Mouse (Mus musculus) midbrain, embryonic 15.5 days (tissue): Measurements from ENCODE around the gene Fosb. TPM values are rescaled to one million over a fixed set of nuclear protein-coding genes. Genes with fewer than 3 reads are reported as not detected.

Source experiments
- ATAC-seq: fragments of 200-750 bp; cut with Nextera tagmentation; replicated peaks from 2 replicates; pipeline ENCODE4 v1.8.0; 2017; ENCODE audit warnings: moderate TSS enrichment
- H3K27ac ChIP-seq: fragments of 300-500 bp; sonication (generic); 2 replicates; pipeline ENCODE4 v1.5.1; 2015; ENCODE audit warnings: mild to moderate bottlenecking, inconsistent platforms
- H3K27me3 ChIP-seq: fragments of 300-500 bp; sonication (generic); replicated peaks from 2 replicates; pipeline ENCODE4 v1.6.1; 2015; ENCODE audit warnings: inconsistent platforms
- H3K36me3 ChIP-seq: fragments of 300-500 bp; sonication (generic); replicated peaks from 2 replicates; pipeline ENCODE4 v1.6.1; 2015; ENCODE audit warnings: inconsistent platforms
- H3K4me1 ChIP-seq: fragments of 300-500 bp; sonication (generic); 2 replicates; pipeline ENCODE4 v1.6.1; 2015; ENCODE audit warnings: inconsistent platforms
- H3K4me2 ChIP-seq: fragments of 300-500 bp; sonication (generic); 2 replicates; pipeline ENCODE4 v1.6.1; 2015; ENCODE audit warnings: inconsistent platforms, mild to moderate bottlenecking, moderate library complexity
- H3K4me3 ChIP-seq: fragments of 300-500 bp; sonication (generic); 2 replicates; pipeline ENCODE4 v1.5.1; 2015; ENCODE audit warnings: mild to moderate bottlenecking, inconsistent platforms
- H3K9ac ChIP-seq: fragments of 300-500 bp; sonication (generic); 2 replicates; pipeline ENCODE4 v1.6.1; 2015; ENCODE audit warnings: mild to moderate bottlenecking, inconsistent platforms
- H3K9me3 ChIP-seq: fragments of 300-500 bp; sonication (generic); 2 replicates; pipeline ENCODE4 v1.6.1; 2016; ENCODE audit warnings: inconsistent platforms
- WGBS: fragments of 180-500 bp; shearing (Covaris S2); methylation state at CpG from one replicate; pipeline ENCODE4 v1.1.7; 2015; ENCODE audit warnings: mixed read lengths; 5-methylcytosine and 5-hydroxymethylcytosine counted together
- polyA plus RNA-seq: library from polyadenylated mRNA; unstranded; fragments of >200 nt; fragmentation: Nextera tagmentation; extraction: Ambion mirVana; gene quantifications from 2 replicates; pipeline ENCODE4 v1.2.1, GENCODE M21; 2015

Fosb gene
- polyA plus RNA-seq, 1 experiment from 2014 or later = not detected

DNA sequence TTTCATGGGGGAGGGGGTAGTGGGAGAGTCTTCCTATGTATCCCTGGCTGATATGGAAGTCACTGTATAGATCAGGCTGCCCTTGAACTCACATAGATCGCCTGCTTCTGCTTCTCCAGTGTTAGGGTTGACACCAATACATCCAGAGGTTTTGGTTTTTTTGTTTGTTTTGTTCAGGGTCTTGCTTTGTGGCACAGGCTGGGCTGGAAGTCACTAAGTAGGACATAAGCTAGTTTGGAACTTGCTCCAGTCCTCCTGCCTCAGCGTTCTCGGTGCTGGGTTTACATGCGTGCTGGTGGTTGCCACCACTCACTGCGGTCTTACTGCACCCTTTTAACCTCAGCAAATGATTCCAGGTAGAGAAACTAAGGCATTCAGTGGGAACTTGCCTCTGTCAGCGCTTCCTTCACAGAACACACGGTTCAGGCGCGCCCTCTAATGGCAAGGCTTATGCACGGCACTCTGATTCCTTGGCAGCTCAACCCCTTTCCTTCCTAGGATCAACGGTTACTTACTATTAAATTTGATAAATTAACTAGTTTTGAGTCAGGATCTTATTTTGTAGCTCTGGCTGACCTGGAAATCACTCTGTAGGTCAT lies 33.5 kb upstream of the Fosb start:
- Histone ChIP-seq H3K4me2 (peak overlapping the region; percentile 96), H3K27ac (no peak overlapping the region), H3K9ac (no peak overlapping the region), H3K36me3 (peaks cover 3% of the 10 kb centered on the region; the same call in 1 of the 2 replicates), H3K4me1 (peaks cover 41% of the 10 kb centered on the region), H3K9me3 (no peaks in the 10 kb centered on the region), H3K27me3 (peaks cover 13% of the 10 kb centered on the region), H3K4me3 (0 out of 2 replicates have a peak overlapping the region, but pooled peaks have one; percentile 1)
- no peak for ATAC-seq
- 3% methylated on average over 11 of the region's 11 CpGs for WGBS

DNA sequence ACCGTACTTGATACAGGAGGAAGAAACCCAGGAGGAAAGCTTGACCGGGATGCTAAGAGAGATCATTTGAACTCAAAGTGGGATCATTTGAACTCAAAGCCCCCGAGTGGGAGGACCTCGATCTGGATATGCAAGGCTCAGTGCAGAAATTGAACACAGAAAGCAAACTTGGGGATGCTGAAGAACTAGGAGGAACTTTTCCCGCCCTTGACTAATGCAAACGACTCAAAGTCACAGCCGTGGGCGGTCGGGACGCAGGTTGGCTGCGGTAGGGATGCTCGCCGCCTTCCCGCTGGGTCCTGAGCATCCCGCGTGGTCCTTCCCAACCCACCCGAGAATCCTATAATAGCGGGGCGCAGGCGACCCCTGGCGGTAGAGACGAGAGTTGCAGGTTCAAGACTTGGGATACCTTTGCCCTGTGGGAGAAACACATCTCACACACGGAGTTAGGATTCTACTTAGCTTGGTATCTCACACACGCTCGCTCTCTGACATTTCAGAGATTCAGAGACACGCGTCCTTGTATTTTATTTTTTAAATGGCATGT lies 32.7 kb upstream of the Fosb start:
- 0% methylated on average over 27 of the region's 27 CpGs for WGBS
- H3K27ac ChIP-seq = no peak overlapping the region
- ATAC-seq = peak; percentile 12; the same call in 1 of the 2 replicates

DNA sequence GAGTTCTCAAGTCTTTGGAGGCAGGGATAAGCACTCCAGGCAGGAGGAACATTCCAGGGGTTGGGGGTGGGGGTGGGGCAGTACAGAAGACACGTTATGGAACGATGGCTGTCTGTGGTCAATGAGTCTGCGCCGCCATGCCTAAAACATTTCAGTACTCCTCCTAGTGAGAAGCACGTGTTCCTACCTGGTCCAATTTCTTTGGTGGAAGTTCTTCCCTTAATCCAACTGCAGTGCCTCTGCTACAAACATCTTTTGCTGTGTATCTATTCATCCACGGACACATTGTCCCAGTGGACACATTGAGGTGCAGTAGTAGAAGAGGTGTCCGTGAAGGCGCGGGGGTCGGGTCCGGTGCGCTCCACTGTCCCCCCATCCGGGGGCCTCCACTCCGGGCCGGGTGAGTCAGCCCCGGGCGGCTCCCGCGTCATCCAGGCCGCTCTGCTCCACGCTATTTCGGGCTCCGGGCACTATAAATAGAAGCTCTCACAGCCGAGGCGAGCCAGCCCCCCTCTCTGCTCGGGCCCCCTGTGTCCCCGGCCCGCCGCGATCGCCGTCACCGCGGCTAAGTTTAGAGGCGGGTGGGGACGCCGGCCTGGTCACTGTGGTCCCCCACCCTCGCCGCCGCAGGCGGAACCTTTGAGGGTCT lies 32.0 kb upstream of the Fosb start:
- Histone ChIP-seq H3K36me3 (no peaks in the 10 kb centered on the region), H3K9me3 (no peaks in the 10 kb centered on the region), H3K9ac (peak overlapping the region; percentile 43), H3K27me3 (peaks cover 13% of the 10 kb centered on the region), H3K27ac (no peak overlapping the region), H3K4me2 (peak overlapping the region; percentile 96), H3K4me3 (peak overlapping the region; percentile 47), H3K4me1 (peaks cover 41% of the 10 kb centered on the region)
- under 1% methylated on average over 41 of the region's 41 CpGs for WGBS
- ATAC-seq = no peak

More for the DNA sequence above, 32.7 kb upstream of the Fosb start:
- Histone ChIP-seq H3K4me2 (peak overlapping the region; percentile 96), H3K4me3 (peak overlapping the region; percentile 47), H3K9me3 (no peaks in the 10 kb centered on the region), H3K36me3 (no peaks in the 10 kb centered on the region), H3K4me1 (peaks cover 41% of the 10 kb centered on the region), H3K9ac (peak overlapping the region; percentile 43), H3K27me3 (peaks cover 13% of the 10 kb centered on the region)

DNA sequence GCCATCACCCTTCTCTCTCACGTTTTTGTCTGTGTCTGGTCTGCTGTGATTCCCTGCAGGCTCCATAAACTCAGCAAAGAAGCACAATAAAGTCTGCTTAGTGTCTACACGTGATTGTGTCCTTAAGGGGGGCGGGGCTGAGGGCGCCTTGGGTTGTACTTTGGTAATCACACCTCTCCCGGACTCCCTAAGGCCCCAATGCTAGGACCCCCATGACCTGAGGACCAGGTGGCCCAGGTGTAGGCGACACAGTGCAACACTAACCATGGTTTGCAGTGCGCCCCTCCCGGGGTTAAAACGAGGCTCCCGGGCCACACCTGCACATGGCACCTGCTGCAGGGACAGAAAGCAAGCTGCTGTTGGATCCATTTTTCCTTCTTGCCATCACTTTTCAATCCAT lies 31.4 kb upstream of the Fosb start:
- peak overlapping the region; percentile 96 for H3K4me2 ChIP-seq
- peaks cover 13% of the 10 kb centered on the region for H3K27me3 ChIP-seq
- WGBS = 20% methylated on average over 10 of the region's 10 CpGs
- H3K4me3 ChIP-seq = peak overlapping the region; percentile 47; the same call in 1 of the 2 replicates
- H3K36me3 ChIP-seq = no peaks in the 10 kb centered on the region
- H3K27ac ChIP-seq = no peak overlapping the region
- H3K9me3 ChIP-seq = no peaks in the 10 kb centered on the region
- H3K9ac ChIP-seq = no peak overlapping the region
- ATAC-seq = no peak
- peaks cover 38% of the 10 kb centered on the region for H3K4me1 ChIP-seq

DNA sequence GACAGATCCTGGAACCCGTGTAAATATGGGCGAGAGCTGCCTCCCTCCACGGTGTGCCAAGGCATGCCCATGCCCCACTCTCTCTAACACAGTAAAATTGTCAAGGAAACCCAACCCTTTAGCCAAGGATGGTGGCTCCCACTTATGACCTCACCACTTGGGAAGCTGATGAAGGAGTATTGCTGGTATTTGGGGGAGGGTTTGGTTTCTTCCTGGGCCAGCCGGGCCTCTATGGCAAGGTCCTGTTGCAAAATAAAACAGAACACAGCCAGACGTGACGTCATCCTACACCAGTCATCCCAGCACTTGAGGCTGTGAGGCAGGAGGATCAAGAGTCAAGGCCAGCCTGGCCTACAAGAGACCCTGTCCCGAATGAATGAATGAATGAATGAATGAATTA lies 28.7 kb upstream of the Fosb start:
- Histone ChIP-seq H3K4me2 (no peak overlapping the region), H3K4me3 (no peak overlapping the region), H3K36me3 (no peaks in the 10 kb centered on the region), H3K27me3 (peaks cover 13% of the 10 kb centered on the region), H3K4me1 (peaks cover 19% of the 10 kb centered on the region), H3K27ac (no peak overlapping the region), H3K9ac (no peak overlapping the region), H3K9me3 (no peaks in the 10 kb centered on the region)
- ATAC-seq = no peak
- WGBS = 76% methylated on average over 7 of the region's 7 CpGs

DNA sequence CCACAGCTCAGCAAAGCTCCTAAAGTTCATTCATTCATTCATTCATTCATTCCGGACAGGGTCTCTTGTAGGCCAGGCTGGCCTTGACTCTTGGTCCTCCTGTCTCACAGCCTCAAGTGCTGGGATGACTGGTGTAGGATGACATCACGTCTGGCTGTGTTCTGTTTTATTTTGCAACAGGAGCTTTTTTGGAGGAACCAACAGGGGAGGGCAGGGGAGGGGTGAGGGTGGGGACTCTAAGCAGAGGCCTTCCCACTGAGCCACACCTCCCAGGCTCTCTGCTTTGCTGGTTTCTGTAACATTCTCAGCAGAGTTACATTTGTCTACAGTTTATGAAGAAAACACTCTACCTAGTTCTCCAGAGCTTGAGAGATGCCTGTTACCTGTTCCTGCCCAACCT lies 28.2 kb upstream of the Fosb start:
- no peak overlapping the region for H3K4me3 ChIP-seq
- 69% methylated on average over 2 of the region's 2 CpGs for WGBS
- peaks cover 13% of the 10 kb centered on the region for H3K27me3 ChIP-seq

DNA sequence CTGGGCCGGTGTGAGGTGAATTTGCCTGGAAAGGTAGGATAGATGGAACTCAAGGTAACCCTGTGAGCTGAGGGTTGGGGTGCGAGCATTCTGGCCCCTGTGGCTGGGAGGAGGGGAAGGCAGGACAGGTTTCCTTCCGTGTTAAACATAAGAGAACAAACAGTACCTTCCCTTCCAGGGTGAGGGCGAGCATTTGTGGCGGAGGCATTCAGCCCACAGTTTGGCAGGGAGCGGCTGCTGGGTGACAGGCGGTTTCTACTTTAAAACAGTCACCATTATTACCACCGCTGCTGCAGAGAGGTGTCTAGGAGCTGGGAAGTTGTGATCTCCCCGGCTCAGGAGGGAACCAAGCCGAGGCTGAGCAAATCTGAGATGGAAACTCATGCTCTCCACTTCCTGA lies 27.3 kb upstream of the Fosb start:
- 64% methylated on average over 10 of the region's 10 CpGs for WGBS
- Histone ChIP-seq H3K4me1 (peaks cover 20% of the 10 kb centered on the region), H3K4me2 (no peak overlapping the region)

More for the DNA sequence above, 28.2 kb upstream of the Fosb start:
- H3K27ac ChIP-seq = no peak overlapping the region
- H3K36me3 ChIP-seq = no peaks in the 10 kb centered on the region
- no peak overlapping the region for H3K4me2 ChIP-seq
- no peaks in the 10 kb centered on the region for H3K9me3 ChIP-seq
- peaks cover 20% of the 10 kb centered on the region for H3K4me1 ChIP-seq
- ATAC-seq = no peak
- no peak overlapping the region for H3K9ac ChIP-seq

DNA sequence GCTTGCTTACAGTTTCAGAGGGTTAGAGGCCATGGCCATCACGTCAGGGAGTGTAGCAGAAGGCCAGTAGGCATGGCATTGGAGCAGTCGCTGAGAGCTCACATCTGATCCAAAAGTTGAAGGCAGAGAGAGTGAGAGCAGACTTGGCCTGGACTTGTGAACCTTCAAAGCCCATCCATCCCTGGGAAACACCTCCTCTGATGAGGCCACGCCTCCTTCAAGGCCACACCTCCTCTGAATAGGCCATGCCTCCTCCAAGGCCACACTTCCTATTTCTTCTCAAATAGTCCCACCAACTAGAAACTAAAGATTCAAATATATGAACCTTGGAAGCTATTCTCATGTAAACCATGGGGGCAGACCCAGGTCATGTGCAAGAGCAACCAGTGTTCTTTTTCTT lies 25.7 kb upstream of the Fosb start:
- Histone ChIP-seq H3K36me3 (no peaks in the 10 kb centered on the region), H3K9ac (no peak overlapping the region), H3K4me1 (peaks cover 11% of the 10 kb centered on the region), H3K4me2 (no peak overlapping the region), H3K4me3 (no peak overlapping the region), H3K27me3 (no peaks in the 10 kb centered on the region), H3K27ac (no peak overlapping the region), H3K9me3 (no peaks in the 10 kb centered on the region)
- 34% methylated on average over 3 of the region's 3 CpGs for WGBS
- ATAC-seq = no peak

More for the DNA sequence above, 27.3 kb upstream of the Fosb start:
- H3K27me3 ChIP-seq = peaks cover 11% of the 10 kb centered on the region
- H3K36me3 ChIP-seq = no peaks in the 10 kb centered on the region
- no peak overlapping the region for H3K9ac ChIP-seq
- no peak overlapping the region for H3K27ac ChIP-seq
- H3K9me3 ChIP-seq = no peaks in the 10 kb centered on the region
- H3K4me3 ChIP-seq = no peak overlapping the region
- no peak for ATAC-seq

DNA sequence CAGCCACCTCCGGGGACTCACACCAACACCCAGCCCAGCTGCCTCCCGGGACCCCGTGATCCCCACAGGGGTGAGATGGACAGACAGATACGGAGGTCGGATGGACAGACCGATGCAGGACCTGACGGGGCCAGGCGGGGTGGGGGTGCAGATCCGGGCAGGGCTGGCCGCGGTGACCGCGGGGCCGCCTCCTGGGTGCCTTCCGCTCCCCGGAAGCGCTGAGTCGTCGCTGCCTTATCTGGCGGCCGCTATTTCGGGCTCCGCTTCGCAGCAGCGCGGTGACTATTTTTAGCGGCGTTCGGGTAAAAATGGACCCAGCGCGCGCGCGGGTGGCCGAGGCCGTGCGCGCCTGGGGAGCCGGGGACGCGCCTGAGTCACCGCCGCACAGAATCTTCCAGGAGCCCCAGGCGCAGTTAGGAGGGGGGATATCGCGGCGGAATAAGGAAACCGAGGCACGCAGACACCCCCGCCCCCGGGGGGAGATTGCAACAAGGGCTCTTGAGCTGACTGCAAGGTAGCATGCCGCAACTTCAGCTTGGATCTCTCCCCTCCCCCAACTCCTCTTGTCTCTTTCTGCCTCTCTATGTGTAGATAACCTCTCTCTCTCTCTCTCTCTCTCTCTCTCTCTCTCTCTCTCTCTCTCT lies 23.0 kb upstream of the Fosb start:
- no peaks in the 10 kb centered on the region for H3K27me3 ChIP-seq
- peak; percentile 61 for ATAC-seq
- H3K9me3 ChIP-seq = no peaks in the 10 kb centered on the region
- H3K27ac ChIP-seq = peak overlapping the region; percentile 87
- H3K4me3 ChIP-seq = peak overlapping the region; percentile 88
- H3K4me2 ChIP-seq = peak overlapping the region; percentile 94
- no peaks in the 10 kb centered on the region for H3K36me3 ChIP-seq
- H3K4me1 ChIP-seq = peaks cover 11% of the 10 kb centered on the region
- under 1% methylated on average over 52 of the region's 52 CpGs for WGBS
- H3K9ac ChIP-seq = peak overlapping the region; percentile 94

DNA sequence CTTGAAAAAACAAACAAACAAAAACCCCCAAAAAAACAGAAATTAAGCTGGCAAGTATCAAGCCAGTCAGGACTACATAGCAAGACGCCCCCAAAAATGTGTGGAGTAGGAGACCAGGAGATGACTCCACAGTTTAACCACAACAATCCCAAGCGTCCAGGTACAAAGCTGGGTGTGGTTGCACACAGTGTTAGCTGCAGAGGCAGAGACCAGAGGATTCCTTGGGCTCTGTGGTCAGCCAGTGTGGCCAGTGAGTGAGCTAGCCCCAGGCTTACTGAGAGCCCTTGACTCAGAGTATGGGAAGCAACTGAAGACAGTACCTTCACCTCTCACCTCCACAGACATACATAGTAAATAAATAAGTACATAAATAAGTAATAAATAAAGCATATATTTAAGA lies 22.1 kb upstream of the Fosb start:
- no peaks in the 10 kb centered on the region for H3K36me3 ChIP-seq
- ATAC-seq = no peak
- H3K27me3 ChIP-seq = no peaks in the 10 kb centered on the region
- H3K9ac ChIP-seq = no peak overlapping the region
- no peak overlapping the region for H3K4me3 ChIP-seq
- H3K27ac ChIP-seq = no peak overlapping the region
- H3K9me3 ChIP-seq = no peaks in the 10 kb centered on the region
- peak overlapping the region; percentile 94 for H3K4me2 ChIP-seq
- WGBS = 60% methylated on average over 2 of the region's 2 CpGs
- peaks cover 18% of the 10 kb centered on the region for H3K4me1 ChIP-seq

DNA sequence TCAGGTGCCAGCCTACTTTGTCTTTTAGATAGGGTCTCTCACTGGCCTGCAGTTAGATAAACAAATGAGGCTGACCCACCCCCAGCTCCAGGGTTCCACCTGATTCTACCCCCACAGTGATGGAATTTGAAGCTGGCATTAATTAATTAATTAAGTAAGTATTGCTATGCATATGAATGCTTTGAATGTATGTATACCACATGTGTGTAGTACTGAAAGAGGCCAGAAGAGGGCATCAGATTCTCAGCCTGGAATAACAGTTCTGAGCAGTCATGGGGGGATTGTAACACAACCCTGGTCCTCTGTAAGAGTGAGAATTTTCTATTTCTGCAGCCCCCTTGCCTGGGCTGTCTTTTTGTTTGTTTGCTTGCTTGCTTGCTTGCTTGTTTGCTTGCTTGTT lies 18.6 kb upstream of the Fosb start:
- no peak for ATAC-seq
- H3K36me3 ChIP-seq = no peaks in the 10 kb centered on the region
- H3K9ac ChIP-seq = no peak overlapping the region
- H3K4me2 ChIP-seq = no peak overlapping the region
- H3K4me1 ChIP-seq = peaks cover 23% of the 10 kb centered on the region
- H3K9me3 ChIP-seq = no peaks in the 10 kb centered on the region
- no peak overlapping the region for H3K4me3 ChIP-seq
- H3K27me3 ChIP-seq = no peaks in the 10 kb centered on the region
- H3K27ac ChIP-seq = no peak overlapping the region

DNA sequence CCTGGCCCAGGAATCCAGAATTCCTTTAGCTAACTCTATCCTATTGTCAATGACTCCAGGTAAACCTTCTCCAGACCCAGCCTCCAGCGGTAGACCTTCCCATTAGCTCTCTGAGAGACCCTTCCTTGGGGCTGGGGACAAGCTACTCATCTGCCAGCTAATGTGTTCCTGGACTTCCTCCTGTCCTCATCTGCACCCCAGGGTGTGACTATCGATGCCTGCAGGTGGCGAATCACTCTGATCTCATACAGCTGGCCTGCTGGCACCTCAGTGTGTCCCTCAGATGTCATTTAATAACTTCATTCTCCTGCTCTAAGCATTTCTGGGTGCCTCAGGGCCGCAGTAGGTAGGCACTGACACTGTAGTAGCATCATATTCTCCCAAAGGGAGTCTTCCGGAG lies 17.9 kb upstream of the Fosb start:
- H3K27me3 ChIP-seq = no peaks in the 10 kb centered on the region
- no peak overlapping the region for H3K4me3 ChIP-seq
- H3K36me3 ChIP-seq = no peaks in the 10 kb centered on the region
- peak overlapping the region; percentile 67; the same call in 1 of the 2 replicates for H3K4me2 ChIP-seq
- H3K9ac ChIP-seq = no peak overlapping the region
- no peak overlapping the region for H3K27ac ChIP-seq
- 83% methylated on average over 5 of the region's 5 CpGs for WGBS
- H3K9me3 ChIP-seq = no peaks in the 10 kb centered on the region
- H3K4me1 ChIP-seq = peaks cover 21% of the 10 kb centered on the region
- ATAC-seq = no peak
